Mouse (Mus musculus): Measurements from ENCODE around the gene Siae.

GRCm38 (mm10) chr9:37586718-37587117 is 31.2 kb downstream of the Siae start:
- no peak for TF ChIP-seq POLR2A (IDR thresholded peaks at IDR 0.05; ENCODE audit: insufficient read depth, low read depth, low read length)
- TF ChIP-seq CTCF (IDR thresholded peaks at IDR 0.05) = no peak

Data from heart, adult 2 months (tissue).